Mouse (Mus musculus): ENCODE data around the gene Ssmem1.

Ssmem1 gene

DNA sequence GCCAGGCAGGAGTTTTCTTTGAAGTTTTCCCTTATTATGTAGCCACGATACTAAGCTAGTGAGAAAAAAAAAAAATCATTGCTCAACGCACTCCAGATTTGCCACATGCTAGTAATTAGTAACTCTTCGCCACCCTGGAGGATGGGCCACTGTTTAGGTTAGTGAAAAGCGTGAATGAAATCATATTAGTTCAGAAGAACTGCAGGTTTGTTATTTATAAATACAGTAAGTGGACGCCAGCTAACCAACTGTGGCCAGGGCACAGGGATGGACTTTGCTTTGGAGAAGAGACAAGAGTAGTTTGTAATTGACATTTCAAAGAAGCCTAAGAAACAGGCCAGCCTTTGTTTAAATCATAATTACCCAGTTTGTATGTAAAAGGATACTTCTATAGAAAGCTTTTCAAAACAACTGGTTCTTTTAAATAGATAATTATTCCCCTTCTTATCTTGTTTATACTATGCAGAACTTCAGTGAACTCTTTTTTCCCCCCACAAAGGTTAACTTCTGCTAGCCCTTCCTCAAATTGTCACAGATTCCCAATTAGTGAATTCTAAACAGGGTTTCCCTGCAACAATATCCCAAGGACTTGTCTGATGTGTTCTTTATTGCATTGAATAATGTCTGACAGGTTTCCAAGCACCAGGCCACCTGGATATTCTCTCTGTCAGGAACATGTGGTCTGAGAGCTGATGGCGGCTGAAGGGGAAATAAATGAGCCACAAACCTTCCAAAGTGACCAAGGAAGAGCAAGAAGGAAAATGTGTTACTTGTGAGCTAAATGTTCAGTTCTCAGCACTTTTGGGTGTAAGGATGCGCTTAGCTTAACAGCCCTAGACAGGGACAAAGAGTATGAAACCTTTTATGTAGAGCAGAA is 16.0 kb downstream of the Ssmem1 start:
- no peak for DNase-seq (ENCODE audit: low spot score in 2 of 2)

DNA sequence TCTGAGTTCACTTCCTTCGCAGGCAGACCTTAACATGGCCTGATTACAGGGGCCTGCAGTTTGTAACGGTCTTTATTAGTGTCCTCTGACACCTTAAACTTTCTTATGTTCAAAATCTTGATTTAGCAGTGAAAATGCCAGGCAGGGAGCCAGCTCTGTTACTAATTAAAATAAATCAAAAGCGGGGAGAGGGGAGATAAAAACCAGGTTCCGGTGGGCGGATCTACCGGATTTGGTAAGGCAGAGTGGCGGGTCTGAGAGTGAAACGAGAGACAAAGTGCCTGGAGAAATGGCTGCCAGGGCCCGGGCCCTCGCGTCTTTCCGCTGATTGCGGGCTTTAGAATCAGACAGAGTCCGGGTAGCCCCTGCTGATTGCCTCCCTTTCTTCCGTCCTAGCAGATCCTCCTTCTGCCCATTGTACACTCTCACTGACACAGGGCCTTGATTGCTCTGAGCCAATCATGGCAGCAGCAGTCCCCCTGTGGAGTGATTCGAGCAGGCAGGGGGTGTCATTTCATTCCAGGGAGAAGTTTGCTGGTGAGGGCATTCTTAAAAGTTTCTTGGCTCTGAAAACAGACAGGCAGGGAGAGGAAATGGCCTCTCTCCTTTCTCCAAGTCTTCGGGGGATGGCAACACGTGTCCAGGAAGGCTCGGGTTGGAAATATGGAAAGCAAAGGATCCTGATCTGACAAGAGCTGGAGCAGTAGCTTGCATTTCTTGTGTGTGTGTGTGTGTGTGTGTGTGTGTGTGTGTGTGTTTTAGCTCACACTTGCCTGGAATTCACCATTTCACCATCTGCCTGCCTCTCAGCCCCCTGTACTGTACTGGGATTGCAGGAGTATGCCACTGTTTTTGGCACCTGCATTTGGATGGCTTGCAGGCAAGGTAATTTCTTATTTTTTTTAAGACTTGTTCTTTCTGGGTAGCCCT is 17.2 kb downstream of the Ssmem1 start:
- DNase-seq (ENCODE audit: low spot score in 2 of 2): no peak

DNA sequence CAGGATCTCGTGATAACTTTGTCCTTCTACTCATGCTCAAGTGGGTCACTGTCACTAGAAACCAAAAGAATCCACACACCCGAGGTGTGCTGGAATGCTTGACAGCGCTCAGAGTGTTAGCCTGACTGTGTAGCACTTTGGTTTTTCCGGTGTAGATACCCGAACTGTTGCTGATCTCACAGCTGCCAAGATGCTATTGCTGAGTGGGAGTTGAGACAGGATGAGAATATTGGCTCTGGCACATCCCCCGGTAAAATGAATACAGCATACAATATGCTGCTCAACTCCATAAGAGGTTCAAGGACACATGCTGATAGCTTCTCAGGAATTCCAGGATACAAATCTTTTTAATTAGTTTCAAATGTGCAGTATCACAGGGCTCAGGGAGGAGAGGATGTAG is 19.2 kb downstream of the Ssmem1 start:
- no peak for DNase-seq (ENCODE audit: low spot score in 2 of 2)

GRCm38 (mm10) chr6:30535340-30535739 is 25.7 kb downstream of the Ssmem1 start:
- DNase-seq (ENCODE audit: low spot score in 2 of 2): no peak

DNA sequence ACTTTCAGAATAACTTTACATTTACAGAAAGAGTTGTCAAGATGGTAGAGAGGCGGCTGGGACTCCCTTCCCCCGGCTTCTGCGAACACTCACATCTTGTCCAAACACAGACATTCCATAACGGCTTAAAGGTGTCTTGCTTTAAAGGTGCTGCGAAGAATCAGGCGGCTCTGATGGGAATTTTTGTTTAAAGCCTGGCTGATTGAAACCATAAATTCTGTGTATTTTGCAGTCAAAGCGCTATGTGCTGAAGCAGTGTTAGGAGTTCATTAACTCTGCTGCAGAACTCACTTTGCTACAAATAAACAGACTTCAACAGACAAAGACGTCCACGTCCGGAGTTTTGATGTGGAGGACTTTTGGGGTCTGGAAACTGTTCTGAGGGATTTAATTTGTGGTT is 28.6 kb downstream of the Ssmem1 start:
- no peak for DNase-seq (ENCODE audit: low spot score in 2 of 2)

DNA sequence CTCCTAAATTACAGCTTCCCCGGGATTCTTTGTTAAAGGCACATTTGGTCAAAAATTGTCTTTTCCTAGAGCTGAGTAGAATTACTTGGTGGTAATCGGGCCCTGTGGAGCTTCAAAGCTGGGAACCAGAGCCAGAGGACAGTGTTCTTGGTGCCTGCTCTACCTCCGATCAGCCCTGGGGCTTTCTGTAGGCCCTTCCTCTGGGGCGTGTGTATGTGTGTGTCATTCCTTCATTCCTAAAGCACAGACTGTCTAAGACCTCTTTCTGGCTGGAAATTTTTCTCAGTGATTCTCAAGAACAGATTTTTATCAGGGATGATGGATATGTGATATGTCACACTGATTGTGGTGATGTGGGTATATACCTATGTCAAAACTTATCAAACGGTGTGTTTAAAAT is 29.2 kb downstream of the Ssmem1 start:
- no peak for DNase-seq (ENCODE audit: low spot score in 2 of 2)

DNA sequence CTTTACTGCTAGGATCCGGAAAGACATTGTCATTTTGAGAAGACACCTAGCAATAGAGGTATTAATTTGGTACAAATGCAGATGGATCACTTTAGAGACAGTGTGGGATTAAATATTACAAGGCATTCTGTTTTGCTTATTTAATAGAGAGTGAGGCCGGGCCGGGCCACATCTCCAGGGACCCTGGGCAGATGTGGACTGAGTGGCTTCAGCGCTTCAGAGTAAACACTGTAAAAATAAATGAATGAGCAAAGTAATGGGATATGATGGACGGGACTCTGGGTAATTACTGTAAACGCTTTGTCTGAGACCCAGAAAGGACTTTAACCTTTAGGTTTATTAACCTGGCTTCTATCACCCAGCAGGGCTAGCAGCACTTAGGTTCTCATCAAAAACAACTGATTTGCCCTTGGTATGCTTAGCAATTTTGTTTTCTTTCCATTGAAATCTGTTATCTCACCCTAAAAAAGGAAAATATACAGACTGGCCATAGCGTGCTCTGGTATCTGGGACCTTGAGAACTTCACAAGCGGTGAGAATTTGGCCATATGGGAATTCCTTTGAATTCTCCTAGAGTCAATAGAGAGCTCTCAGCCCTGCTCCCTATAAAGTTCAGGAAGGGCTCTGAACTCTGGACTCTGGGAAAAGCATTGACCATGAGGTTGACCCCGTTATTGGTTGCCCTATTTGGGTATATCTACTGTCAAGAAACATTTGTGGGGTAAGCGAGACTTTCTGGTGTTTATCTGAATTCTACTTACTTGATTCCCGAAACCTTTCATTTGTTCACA is 31.6 kb downstream of the Ssmem1 start, which contains the start of gene Cpa2:
Gene Cpa2, plus strand, starts transcription at position 574 of the 791 bp plus-strand sequence.
- DNase-seq (ENCODE audit: low spot score in 2 of 2): no peak

DNA sequence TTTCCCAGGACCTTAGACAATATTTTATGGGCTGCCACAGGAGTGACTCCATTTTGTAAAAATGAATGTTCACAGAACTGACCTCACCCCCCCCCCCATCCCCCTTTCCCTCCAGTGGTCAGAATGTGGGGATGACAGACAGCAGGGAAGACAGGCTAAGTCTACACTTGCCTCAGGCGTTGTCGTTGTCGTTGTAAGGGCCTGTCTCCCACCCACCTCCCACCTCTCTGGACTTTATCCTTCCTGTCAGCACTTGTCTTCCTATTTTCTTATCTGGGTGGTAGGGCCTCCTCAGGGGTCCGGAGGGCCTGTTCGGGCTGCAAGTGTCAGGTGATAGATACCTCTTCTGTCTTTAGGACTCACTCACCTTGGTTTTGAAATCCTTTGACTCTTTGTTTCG is 32.6 kb downstream of the Ssmem1 start:
- DNase-seq (ENCODE audit: low spot score in 2 of 2): no peak

DNA sequence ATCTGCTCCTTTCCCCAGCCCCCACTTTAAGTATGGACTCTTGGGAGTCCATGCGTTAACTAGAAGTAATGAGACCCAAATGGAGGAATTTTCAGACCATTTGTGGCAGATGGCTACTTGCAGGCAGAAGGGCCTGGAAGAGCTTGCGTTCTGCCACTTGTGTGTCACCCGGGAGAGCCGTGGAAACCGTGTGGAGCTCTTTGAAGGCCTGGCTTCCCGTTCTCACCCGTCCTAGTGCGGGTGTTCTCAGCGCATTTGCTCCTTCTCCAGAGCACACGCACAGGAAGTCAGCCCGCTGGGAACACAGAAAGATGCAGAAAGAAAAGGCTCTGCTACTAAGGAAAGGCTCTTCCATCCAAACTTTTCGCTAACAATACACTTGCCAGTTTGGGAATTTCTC is 33.4 kb downstream of the Ssmem1 start:
- no peak for DNase-seq (ENCODE audit: low spot score in 2 of 2)

DNA sequence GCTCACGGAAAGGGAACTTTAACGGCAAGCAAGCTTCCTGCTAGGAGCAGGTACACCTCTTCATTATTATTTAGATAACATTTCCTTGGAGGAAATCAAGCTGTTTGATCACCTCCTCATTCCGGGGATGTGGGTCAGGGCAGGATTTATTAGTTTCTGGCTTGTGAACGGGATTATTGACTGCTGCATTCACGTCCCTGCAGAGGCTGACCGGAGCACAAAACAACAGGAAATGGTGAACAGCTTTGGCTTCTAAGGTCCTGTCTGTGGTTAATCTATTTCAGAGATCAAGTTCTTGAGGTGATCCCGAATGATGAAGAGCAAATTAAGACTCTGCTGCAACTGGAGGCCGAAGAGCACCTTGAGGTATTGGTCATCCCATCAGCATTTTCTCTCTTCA is 34.2 kb downstream of the Ssmem1 start:
- DNase-seq (ENCODE audit: low spot score in 2 of 2): no peak

- DNase-seq (ENCODE audit: low spot score in 2 of 2): no peak
These were observed 36.0 kb downstream of the Ssmem1 start for GRCm38 (mm10) chr6:30545689-30546088.

- peak; percentile 35 to 49 for DNase-seq (ENCODE audit: low spot score in 2 of 2)
These were observed 37.1 kb downstream of the Ssmem1 start for GRCm38 (mm10) chr6:30546571-30547273.

- no peak for DNase-seq (ENCODE audit: low spot score in 2 of 2)
These were observed 37.6 kb downstream of the Ssmem1 start for GRCm38 (mm10) chr6:30547274-30547645.

- no peak for DNase-seq (ENCODE audit: low spot score in 2 of 2)
These were observed 38.1 kb downstream of the Ssmem1 start for GRCm38 (mm10) chr6:30547656-30548306.

GRCm38 (mm10) chr6:30549231-30549761 is 39.6 kb downstream of the Ssmem1 start:
- no peak for DNase-seq (ENCODE audit: low spot score in 2 of 2)

- no peak for DNase-seq (ENCODE audit: low spot score in 2 of 2)
These were observed 41.0 kb downstream of the Ssmem1 start for GRCm38 (mm10) chr6:30550496-30551192.

GRCm38 (mm10) chr6:30551193-30551515 is 41.5 kb downstream of the Ssmem1 start:
- no peak for DNase-seq (ENCODE audit: low spot score in 2 of 2)

- DNase-seq (ENCODE audit: low spot score in 2 of 2): no peak
These were observed 42.3 kb downstream of the Ssmem1 start for GRCm38 (mm10) chr6:30551644-30552580.

- DNase-seq (ENCODE audit: low spot score in 2 of 2): no peak
These were observed 43.0 kb downstream of the Ssmem1 start for GRCm38 (mm10) chr6:30552628-30553027.

Measured in natural killer cell, adult 2 months (primary cell).